Mouse (Mus musculus): ENCODE data around the gene Samd8. TPM values are rescaled to one million over a fixed set of nuclear protein-coding genes. Genes with fewer than 3 reads are reported as not detected.
A peak's percentile ranks its signal among the peaks of the same experiment; 100 is the strongest.

The Samd8 gene
- total RNA-seq, 2 experiments from 2014 or later, result 90.5 to 101 TPM

- no peak for DNase-seq (ENCODE audit: low spot score in 2 of 2)
Measured at GRCm38 (mm10) chr14:21744169-21744568, 6.2 kb upstream of the Samd8 start.

GRCm38 (mm10) chr14:21745149-21745548, 5.2 kb upstream of the Samd8 start:
- DNase-seq (ENCODE audit: low spot score in 2 of 2), result no peak

GRCm38 (mm10) chr14:21746251-21746650, 4.1 kb upstream of the Samd8 start:
- DNase-seq (ENCODE audit: low spot score in 2 of 2), result no peak

- no peak for DNase-seq (ENCODE audit: low spot score in 2 of 2)
Measured at GRCm38 (mm10) chr14:21746846-21747245, 3.5 kb upstream of the Samd8 start.

GRCm38 (mm10) chr14:21747436-21748141, 2.7 kb upstream of the Samd8 start:
- no peak for DNase-seq (ENCODE audit: low spot score in 2 of 2)

GRCm38 (mm10) chr14:21748142-21748870, 2.0 kb upstream of the Samd8 start:
- DNase-seq (ENCODE audit: low spot score in 2 of 2), result peak; percentile 68 to 70

GRCm38 (mm10) chr14:21750881-21751542, 681 bp downstream of the Samd8 start, which contains the start of gene Dusp13:
Gene Dusp13 (minus strand): TSS chr14:21751181.
- peak; percentile 63 to 70 for DNase-seq (ENCODE audit: low spot score in 2 of 2)

- no peak for DNase-seq (ENCODE audit: low spot score in 2 of 2)
Measured at GRCm38 (mm10) chr14:21752411-21752810, 2.1 kb downstream of the Samd8 start.

GRCm38 (mm10) chr14:21753367-21753766, 3.0 kb downstream of the Samd8 start:
- no peak for DNase-seq (ENCODE audit: low spot score in 2 of 2)

- DNase-seq (ENCODE audit: low spot score in 2 of 2), result no peak
Measured at GRCm38 (mm10) chr14:21761560-21761959, 11.2 kb downstream of the Samd8 start.

- DNase-seq (ENCODE audit: low spot score in 2 of 2), result no peak
Measured at GRCm38 (mm10) chr14:21763736-21764135, 13.4 kb downstream of the Samd8 start.

GRCm38 (mm10) chr14:21764646-21765045, 14.3 kb downstream of the Samd8 start:
- DNase-seq (ENCODE audit: low spot score in 2 of 2), result no peak

GRCm38 (mm10) chr14:21765754-21766397, 15.5 kb downstream of the Samd8 start:
- no peak for DNase-seq (ENCODE audit: low spot score in 2 of 2)

GRCm38 (mm10) chr14:21766398-21766958, 16.1 kb downstream of the Samd8 start:
- no peak for DNase-seq (ENCODE audit: low spot score in 2 of 2)

GRCm38 (mm10) chr14:21772506-21773281, 22.4 kb downstream of the Samd8 start:
- no peak for DNase-seq (ENCODE audit: low spot score in 2 of 2)

- no peak for DNase-seq (ENCODE audit: low spot score in 2 of 2)
Measured at GRCm38 (mm10) chr14:21773946-21774345, 23.6 kb downstream of the Samd8 start.

- DNase-seq (ENCODE audit: low spot score in 2 of 2), result no peak
Measured at GRCm38 (mm10) chr14:21776201-21776600, 25.9 kb downstream of the Samd8 start.

GRCm38 (mm10) chr14:21786500-21786899, 36.2 kb downstream of the Samd8 start:
- no peak for DNase-seq (ENCODE audit: low spot score in 2 of 2)

GRCm38 (mm10) chr14:21787374-21787773, 37.0 kb downstream of the Samd8 start:
- no peak for DNase-seq (ENCODE audit: low spot score in 2 of 2)

GRCm38 (mm10) chr14:21788121-21788520, 37.8 kb downstream of the Samd8 start:
- DNase-seq (ENCODE audit: low spot score in 2 of 2), result no peak
